Mouse (Mus musculus): ENCODE results near the gene Phb. TPM values are rescaled to one million over a fixed set of nuclear protein-coding genes. Genes with fewer than 3 reads are reported as not detected.

The Phb gene
- polyA plus RNA-seq, 1 experiment from 2014 or later: 186 TPM

- Histone ChIP-seq H3K9me3 (replicated peaks) (no peaks in the 10 kb centered on the region), H3K36me3 (no peaks in the 10 kb centered on the region), H3K4me1 (peaks cover 25% of the 10 kb centered on the region), H3K4me2 (replicated peaks) (no peak overlapping the region), H3K9ac (no peak overlapping the region), H3K4me3 (no peak overlapping the region), H3K27ac (no peak overlapping the region), H3K27me3 (no peaks in the 10 kb centered on the region)
- whole genome bisulfite sequencing: 76% methylated on average over 8 of the region's 8 CpGs
- ATAC-seq (ENCODE audit: low FRiP score): no peak
Measured at GRCm38 (mm10) chr11:95716136-95716535, 49.4 kb downstream of the Phb start.

DNA sequence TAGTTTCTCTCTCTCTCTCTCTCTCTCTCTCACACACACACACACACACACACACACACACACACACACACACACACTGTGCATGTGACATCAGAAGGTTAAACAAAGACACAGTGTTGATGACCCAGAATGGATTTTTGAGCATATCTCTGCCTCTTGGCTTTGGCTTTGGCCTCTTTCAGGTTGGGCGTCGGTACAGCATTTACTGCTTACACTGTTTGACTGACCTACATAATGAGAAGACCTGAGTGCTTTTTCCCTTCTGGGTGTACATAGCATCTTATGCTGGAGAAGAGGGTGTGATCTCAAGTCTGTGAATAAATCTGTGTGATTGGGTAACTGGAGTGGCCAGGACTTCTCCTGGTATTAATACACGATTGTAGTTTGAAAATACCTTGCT, 52.6 kb downstream of the Phb start:
- no peak overlapping the region for H3K4me3 ChIP-seq
- WGBS: 92% methylated on average over 3 of the region's 3 CpGs
- H3K4me2 ChIP-seq (replicated peaks): no peak overlapping the region
- H3K4me1 ChIP-seq: peaks cover 19% of the 10 kb centered on the region
- H3K27me3 ChIP-seq: no peaks in the 10 kb centered on the region
- H3K36me3 ChIP-seq: no peaks in the 10 kb centered on the region
- no peak for ATAC-seq (ENCODE audit: low FRiP score)
- no peak overlapping the region for H3K27ac ChIP-seq
- no peak overlapping the region for H3K9ac ChIP-seq
- H3K9me3 ChIP-seq (replicated peaks): no peaks in the 10 kb centered on the region

DNA sequence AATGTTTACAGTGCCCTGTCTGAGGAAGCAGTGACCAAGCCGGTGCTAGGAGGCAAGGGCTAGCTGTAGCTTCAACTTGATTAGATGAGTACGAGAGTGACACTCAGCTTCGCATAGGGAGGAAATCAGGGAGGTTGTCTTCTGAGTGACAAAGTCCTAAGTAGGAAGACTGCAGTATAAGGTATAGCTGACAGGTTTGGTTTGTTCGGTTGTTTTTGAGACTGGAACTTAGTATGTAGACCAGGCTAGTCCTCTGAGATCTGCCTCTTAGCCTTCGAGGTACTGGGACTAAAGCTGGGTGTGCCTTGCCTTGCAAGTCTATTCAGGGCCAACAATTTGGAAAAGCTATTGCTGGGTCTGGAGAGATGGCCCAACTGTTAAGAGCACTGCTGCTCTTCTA, 56.5 kb downstream of the Phb start, which contains the start of gene B130006D01Rik:
Gene B130006D01Rik, plus strand, starts transcription at position 301 of the 400 bp plus-strand sequence.
- no peak for ATAC-seq (ENCODE audit: low FRiP score)
- Histone ChIP-seq H3K9ac (no peak within 1 kb of the TSS), H3K4me1 (no peaks in the 10 kb centered on the region), H3K36me3 (no peaks in the 10 kb centered on the region), H3K27me3 (no peaks in the 10 kb centered on the region), H3K27ac (no peak within 1 kb of the TSS), H3K4me2 (replicated peaks) (no peak within 1 kb of the TSS), H3K9me3 (replicated peaks) (no peaks in the 10 kb centered on the region), H3K4me3 (no peak within 1 kb of the TSS)
- 95% methylated on average over 5 of the region's 5 CpGs for WGBS

DNA sequence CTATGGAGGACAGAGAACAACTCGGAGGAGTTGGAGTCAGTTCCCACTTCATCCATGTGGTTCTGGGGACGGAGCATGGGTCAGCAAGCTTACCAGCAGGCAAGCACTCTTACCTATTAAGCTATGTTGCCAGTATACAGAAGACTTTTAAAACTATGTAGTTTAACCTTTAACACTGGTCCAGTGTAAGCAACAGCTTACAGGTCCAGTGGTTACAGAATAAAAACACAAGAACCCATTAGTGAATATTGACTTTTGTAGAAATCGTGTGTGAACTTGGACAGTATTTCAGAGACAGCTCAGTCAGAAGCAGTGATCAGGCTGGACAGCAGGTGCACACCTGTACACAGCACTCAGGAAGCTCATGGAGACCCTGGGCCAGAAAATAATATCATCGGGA, 57.7 kb downstream of the Phb start:
- 94% methylated on average over 4 of the region's 4 CpGs for WGBS
- Histone ChIP-seq H3K9ac (no peak overlapping the region), H3K27ac (no peak overlapping the region), H3K4me3 (no peak overlapping the region), H3K4me1 (no peaks in the 10 kb centered on the region), H3K9me3 (replicated peaks) (no peaks in the 10 kb centered on the region), H3K4me2 (replicated peaks) (no peak overlapping the region), H3K27me3 (no peaks in the 10 kb centered on the region), H3K36me3 (no peaks in the 10 kb centered on the region)
- no peak for ATAC-seq (ENCODE audit: low FRiP score)

DNA sequence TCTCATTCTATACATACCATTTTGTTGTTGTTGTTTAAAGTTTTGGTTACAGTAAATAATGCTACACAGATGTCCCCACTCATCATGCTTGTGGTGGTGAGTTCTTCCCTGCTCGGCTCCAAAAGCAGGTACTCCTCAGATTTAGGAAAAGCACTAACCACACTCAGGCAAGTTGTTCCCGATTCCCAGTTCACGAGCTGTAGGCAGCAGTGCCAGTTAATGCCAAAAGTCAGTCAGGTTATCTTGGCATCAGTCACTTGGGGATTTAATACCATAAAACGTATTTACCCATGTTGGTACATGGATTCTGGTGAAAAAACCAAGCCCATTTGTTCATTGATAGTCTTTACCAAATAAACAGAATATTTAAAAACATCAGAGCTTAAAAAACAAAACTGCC, 59.4 kb downstream of the Phb start:
- no peak for ATAC-seq (ENCODE audit: low FRiP score)
- WGBS: 86% methylated on average over 4 of the region's 4 CpGs
- H3K27ac ChIP-seq: no peak overlapping the region

DNA sequence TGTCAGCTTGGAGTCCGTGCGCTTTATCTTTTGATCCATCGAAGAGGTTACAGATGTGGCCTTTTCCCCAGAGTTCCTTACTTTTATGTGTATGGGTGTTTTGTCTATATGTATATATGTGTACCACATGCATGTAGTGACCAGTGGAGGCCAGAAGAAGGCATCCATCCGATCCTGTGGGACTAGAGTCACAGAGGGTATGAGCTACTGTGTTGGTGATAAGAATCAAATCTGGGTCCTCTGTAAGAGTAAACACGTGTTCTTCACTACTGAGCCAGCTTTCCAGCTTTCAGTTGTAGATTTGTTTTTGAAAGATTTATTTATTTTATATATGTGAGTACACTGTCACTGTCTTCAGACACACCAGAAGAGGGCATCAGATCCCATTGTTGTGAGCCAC, 61.2 kb downstream of the Phb start:
- H3K9ac ChIP-seq: no peak overlapping the region
- H3K27me3 ChIP-seq: no peaks in the 10 kb centered on the region
- H3K4me2 ChIP-seq (replicated peaks): no peak overlapping the region
- no peaks in the 10 kb centered on the region for H3K36me3 ChIP-seq
- H3K4me1 ChIP-seq: no peaks in the 10 kb centered on the region
- no peaks in the 10 kb centered on the region for H3K9me3 ChIP-seq (replicated peaks)
- no peak overlapping the region for H3K4me3 ChIP-seq
- 90% methylated on average over 5 of the region's 5 CpGs for WGBS
- H3K27ac ChIP-seq: no peak overlapping the region
- no peak for ATAC-seq (ENCODE audit: low FRiP score)

More for the DNA sequence above, 59.4 kb downstream of the Phb start:
- no peak overlapping the region for H3K9ac ChIP-seq
- no peak overlapping the region for H3K4me2 ChIP-seq (replicated peaks)
- H3K9me3 ChIP-seq (replicated peaks): no peaks in the 10 kb centered on the region
- H3K4me1 ChIP-seq: no peaks in the 10 kb centered on the region
- no peaks in the 10 kb centered on the region for H3K27me3 ChIP-seq
- no peak overlapping the region for H3K4me3 ChIP-seq
- no peaks in the 10 kb centered on the region for H3K36me3 ChIP-seq

GRCm38 (mm10) chr11:95728916-95729907, 62.5 kb downstream of the Phb start:
- H3K27ac ChIP-seq: no peak overlapping the region
- H3K9me3 ChIP-seq (replicated peaks): no peaks in the 10 kb centered on the region
- no peaks in the 10 kb centered on the region for H3K27me3 ChIP-seq
- ATAC-seq (ENCODE audit: low FRiP score): no peak
- H3K36me3 ChIP-seq: no peaks in the 10 kb centered on the region
- no peaks in the 10 kb centered on the region for H3K4me1 ChIP-seq
- H3K9ac ChIP-seq: no peak overlapping the region
- no peak overlapping the region for H3K4me2 ChIP-seq (replicated peaks)
- H3K4me3 ChIP-seq: no peak overlapping the region
- 86% methylated on average over 12 of the region's 12 CpGs for WGBS

Other genes starting within 250 kb of the Phb start
- 0.75 and 0.81 TPM in 2 replicates for gene Nxph3, start 152.4 kb upstream of the Phb start, polyA plus RNA-seq (2016; fragmentation: Nextera tagmentation; extraction: Ambion mirVana)
- gene Ngfr, start 79.2 kb upstream of the Phb start, polyA plus RNA-seq (2016; fragmentation: Nextera tagmentation; extraction: Ambion mirVana): 38.6 and 41.3 TPM in 2 replicates
- gene Zfp652, start 45.7 kb downstream of the Phb start, polyA plus RNA-seq (2016; fragmentation: Nextera tagmentation; extraction: Ambion mirVana): 30.5 and 31.1 TPM in 2 replicates
- 1.4 and 1.8 TPM in 2 replicates for gene B130006D01Rik, start 56.6 kb downstream of the Phb start, polyA plus RNA-seq (2016; fragmentation: Nextera tagmentation; extraction: Ambion mirVana)
- gene Phospho1, start 157.5 kb downstream of the Phb start, polyA plus RNA-seq (2016; fragmentation: Nextera tagmentation; extraction: Ambion mirVana): 0.43 TPM in 1 of 2 replicates, not detected in the other
- gene Gngt2, start 170.3 kb downstream of the Phb start, polyA plus RNA-seq (2016; fragmentation: Nextera tagmentation; extraction: Ambion mirVana): 5.5 and 7.9 TPM in 2 replicates
- gene Abi3, start 175.5 kb downstream of the Phb start, polyA plus RNA-seq (2016; fragmentation: Nextera tagmentation; extraction: Ambion mirVana): 3.7 and 4.7 TPM in 2 replicates
- not detected in 2 replicates for gene B4galnt2, start 247.9 kb downstream of the Phb start, polyA plus RNA-seq (2016; fragmentation: Nextera tagmentation; extraction: Ambion mirVana)